Mouse (Mus musculus) cortical plate, adult 2 months (tissue): ENCODE measurements at regions not wholly inside any gene's neighbourhood (a gene's known extent, or its start where the extent isn't known, plus 50 kb on each side); places are given as distances from the start of the nearest gene placed in this dataset.

Source experiments
- H3K27ac ChIP-seq: fragments of 200-500 bp; 2 replicates; pipeline ENCODE4 v1.5.1; 2012; ENCODE audit warnings: low read length, control low read depth, inconsistent platforms; ENCODE audit not compliant: insufficient read depth
- H3K4me1 ChIP-seq: fragments of 200-500 bp; 2 replicates; pipeline ENCODE4 v1.6.1; 2011; ENCODE audit warnings: low read length; ENCODE audit not compliant: control insufficient read depth, insufficient read depth
- H3K4me3 ChIP-seq: fragments of 200-500 bp; 2 replicates; pipeline ENCODE4 v1.5.1; 2011; ENCODE audit warnings: mild to moderate bottlenecking, low read length, control low read depth; ENCODE audit not compliant: insufficient read depth
- CTCF ChIP-seq: fragments of 200-500 bp; IDR thresholded peaks from 2 replicates; pipeline ENCODE4 v1.5.1; 2011; ENCODE audit warnings: mild to moderate bottlenecking, control low read depth, low read length; ENCODE audit not compliant: insufficient read depth; ENCODE audit errors: extremely low read depth
- POLR2A ChIP-seq: fragments of 200-500 bp; IDR thresholded peaks from 2 replicates; pipeline ENCODE4 v1.6.1; 2011; ENCODE audit warnings: mild to moderate bottlenecking, low read length, control low read depth; ENCODE audit not compliant: insufficient read depth; ENCODE audit errors: extremely low read depth

DNA sequence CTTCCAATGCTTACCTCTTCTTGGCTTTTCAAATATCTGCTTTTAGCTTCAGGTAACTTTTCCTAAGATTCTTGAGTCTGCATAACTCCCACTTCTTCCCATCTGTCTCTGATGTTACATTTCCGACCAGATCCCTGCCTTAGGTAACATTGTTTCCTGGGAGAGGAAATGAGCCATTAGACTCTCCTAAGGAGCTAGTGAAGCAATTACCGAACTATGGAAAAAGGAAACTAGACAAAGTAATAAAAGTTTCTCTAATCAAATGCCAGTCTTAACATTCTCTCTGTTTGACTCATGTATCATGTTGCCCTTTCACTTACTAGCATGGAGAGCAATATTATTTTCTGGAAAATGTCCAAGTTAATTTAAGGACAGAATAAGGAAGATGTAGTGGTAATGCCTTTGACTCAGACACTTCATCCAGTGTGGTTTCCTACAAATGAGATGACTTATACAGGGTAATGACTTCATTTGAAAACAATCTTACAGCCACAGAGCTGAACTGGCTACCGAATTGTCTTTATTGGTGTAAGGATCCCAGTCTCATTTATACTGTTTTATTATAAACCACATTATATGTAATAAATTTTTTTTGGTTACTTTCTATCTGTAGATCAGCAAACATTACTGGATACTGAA, 263.8 kb upstream of the Fam84a start:
- Histone ChIP-seq H3K27ac (no peak overlapping the region), H3K4me3 (no peak overlapping the region), H3K4me1 (no peaks in the 10 kb centered on the region)
- TF ChIP-seq POLR2A, result no peak
- TF ChIP-seq CTCF, result no peak

DNA sequence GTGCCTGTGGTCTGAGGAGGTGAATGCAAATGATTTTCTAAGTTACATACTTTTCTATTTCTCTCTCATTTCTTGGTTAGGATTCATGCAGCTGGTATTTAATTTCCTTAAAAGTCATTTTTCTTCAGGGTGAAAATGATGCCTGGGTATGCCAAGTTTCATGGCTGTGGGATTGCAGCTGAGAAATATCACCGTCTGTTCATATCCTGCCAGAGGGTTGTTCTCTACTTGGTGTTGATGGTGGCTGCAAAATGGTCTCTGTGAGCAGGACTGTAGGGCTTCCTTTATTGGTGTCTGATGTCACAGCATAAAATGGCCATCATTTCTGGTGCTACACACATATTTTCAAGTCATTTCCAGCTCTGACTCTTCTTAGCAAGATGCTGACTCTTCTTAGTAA, 259.2 kb upstream of the Fam84a start:
- Histone ChIP-seq H3K4me3 (no peak overlapping the region), H3K4me1 (no peaks in the 10 kb centered on the region), H3K27ac (no peak overlapping the region)
- no peak for TF ChIP-seq POLR2A
- no peak for TF ChIP-seq CTCF

DNA sequence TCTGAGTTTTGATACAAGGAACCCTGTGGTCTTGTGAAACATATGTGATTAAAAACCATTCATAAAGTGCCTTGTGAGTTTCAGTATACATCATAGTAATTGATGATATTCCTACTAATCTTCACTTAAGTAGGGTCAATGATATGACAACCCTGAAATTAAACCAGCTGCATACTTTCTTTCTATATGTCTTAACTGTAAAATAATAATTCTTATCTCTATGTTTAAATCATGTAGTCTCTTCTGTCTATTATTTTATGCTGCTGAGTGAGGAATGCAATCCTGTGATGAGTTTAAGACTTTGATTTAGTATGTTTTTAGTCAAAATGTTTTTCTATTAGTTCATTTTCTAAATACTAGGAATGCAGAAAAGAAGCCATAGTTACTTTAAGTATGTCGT, 253.9 kb upstream of the Fam84a start:
- Histone ChIP-seq H3K4me3 (no peak overlapping the region), H3K27ac (no peak overlapping the region), H3K4me1 (no peaks in the 10 kb centered on the region)
- TF ChIP-seq CTCF, result no peak
- TF ChIP-seq POLR2A, result no peak

DNA sequence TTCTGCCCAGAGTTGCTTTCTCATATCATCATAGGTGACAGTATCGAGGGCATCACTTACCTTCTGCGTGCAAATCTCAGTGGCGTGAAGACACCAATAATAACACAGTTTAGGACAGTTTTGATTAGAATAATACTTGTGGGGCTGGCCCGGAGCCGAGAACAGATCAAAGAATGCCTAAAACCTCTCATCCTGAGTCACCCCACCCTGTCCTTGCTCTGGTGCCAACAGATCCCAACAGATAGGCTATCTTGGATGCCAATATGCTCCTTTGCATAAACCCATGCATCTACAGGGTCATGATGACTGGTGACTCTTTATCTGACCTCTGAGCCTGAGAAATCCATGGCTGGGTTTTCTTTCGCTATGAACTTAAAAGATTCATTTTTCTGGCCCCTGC, 224.4 kb upstream of the Fam84a start:
- Histone ChIP-seq H3K4me3 (no peak overlapping the region), H3K4me1 (no peaks in the 10 kb centered on the region), H3K27ac (no peak overlapping the region)
- TF ChIP-seq POLR2A, result no peak
- no peak for TF ChIP-seq CTCF

DNA sequence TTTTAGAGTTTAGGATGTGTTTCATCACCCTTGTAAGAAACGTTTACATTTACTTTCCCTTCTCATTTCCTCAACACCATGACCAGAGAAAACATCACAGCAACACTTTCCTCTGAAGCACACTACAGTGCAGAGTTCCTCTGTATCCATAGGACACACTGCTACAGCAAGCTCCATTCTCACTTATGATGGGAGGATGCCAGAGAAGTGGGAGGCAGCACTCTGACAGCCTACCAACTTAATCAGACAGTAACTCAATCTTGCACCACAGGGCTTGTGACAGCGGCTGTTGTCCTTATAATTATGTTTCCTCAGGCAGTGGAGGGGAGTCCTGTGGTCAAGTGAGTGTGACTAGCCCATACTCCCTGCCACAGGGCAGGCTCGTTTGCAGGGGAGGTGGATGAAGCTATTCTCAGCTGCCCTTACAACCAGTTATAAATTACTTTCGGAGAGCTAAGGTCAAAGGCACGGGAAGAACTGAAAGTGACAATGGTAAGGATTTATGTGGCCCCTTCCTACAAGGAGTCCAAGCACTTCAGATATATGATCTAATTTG, 186.5 kb upstream of the Fam84a start:
- no peak overlapping the region for H3K27ac ChIP-seq
- H3K4me1 ChIP-seq, result no peaks in the 10 kb centered on the region
- TF ChIP-seq CTCF, result no peak
- no peak for TF ChIP-seq POLR2A
- no peak overlapping the region for H3K4me3 ChIP-seq

DNA sequence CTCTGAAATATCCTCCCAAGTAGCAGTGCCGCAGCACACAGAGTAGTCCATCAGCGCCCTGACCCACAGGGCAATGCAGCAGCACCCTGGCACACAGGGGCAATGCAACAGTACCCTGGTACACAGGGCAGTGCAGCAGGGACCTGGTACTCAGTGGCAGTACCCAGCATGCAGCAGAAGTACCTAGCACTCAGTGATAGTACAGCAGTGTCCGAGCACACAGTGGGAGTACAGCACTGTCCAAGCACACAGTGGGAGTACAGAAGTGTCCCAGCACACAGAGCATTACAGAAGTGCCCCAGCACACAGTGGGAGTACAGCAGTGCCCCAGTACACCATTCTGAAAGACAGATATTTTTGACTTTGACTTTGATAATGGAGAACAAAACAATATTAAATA, 186.0 kb upstream of the Fam84a start:
- H3K4me1 ChIP-seq, result no peaks in the 10 kb centered on the region
- TF ChIP-seq POLR2A, result no peak
- no peak for TF ChIP-seq CTCF
- no peak overlapping the region for H3K4me3 ChIP-seq
- H3K27ac ChIP-seq, result no peak overlapping the region

DNA sequence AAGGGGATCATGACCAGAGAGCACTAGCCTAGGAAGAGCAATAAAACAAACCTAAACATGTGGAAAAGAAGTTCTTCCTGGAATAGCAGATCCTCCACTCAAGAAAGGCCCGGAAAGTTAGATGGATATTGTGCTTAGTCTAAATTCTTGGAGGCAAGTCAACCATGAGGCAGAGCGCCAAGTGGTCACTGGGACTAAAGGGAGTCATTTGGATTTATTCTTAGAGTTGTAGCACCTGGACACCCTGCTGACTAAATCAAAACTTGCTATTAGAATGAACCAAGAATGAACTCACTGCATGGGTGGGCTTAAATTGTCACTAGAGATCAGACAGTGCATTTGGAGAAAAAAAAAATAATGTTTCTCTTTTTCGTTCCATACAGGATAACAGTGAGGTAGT, 166.8 kb upstream of the Fam84a start:
- Histone ChIP-seq H3K4me1 (no peaks in the 10 kb centered on the region; the same call in 1 of the 2 replicates), H3K27ac (no peak overlapping the region), H3K4me3 (no peak overlapping the region)
- no peak for TF ChIP-seq CTCF
- TF ChIP-seq POLR2A, result no peak

DNA sequence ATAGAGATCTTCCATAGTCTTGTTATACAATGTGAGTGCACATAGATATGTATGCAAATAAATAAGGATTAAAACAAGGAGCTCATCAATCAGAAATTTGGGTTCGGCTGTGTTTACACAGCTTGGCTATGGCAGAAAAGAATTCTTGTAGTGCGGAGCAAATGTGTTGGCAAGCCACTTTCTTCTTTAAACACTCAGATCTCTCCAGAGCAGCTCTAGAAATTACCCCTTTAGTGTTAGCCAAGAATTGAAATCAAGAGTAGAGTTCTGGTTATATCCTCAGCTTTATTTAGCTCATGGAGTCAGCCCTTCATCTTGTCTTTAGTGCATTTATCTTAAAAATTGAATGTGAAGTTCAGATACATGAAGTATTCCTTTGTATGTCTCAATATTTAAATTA, 164.5 kb upstream of the Fam84a start:
- no peak overlapping the region for H3K27ac ChIP-seq
- no peak for TF ChIP-seq POLR2A
- TF ChIP-seq CTCF, result no peak
- no peaks in the 10 kb centered on the region; the same call in 1 of the 2 replicates for H3K4me1 ChIP-seq
- H3K4me3 ChIP-seq, result no peak overlapping the region

DNA sequence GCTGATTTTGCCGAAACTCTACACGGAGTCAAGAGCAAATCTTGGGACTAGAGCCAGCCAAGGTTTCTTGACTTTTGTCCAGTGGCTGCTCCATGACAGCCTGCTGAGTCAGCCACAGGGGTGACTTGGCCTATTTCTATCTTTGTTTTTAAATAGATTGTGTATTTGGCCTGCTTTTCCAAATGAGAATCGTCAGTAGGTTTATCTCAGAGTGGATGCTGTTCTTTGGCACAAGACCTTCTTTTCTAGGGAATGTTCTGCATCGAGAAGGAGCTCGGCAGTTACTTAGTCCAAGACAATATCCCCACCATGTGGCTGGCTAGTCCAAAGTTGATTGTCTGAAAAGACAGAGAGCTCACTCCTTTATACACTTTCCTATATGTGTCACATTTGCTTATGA, 163.9 kb upstream of the Fam84a start:
- H3K4me3 ChIP-seq, result no peak overlapping the region
- no peaks in the 10 kb centered on the region; the same call in 1 of the 2 replicates for H3K4me1 ChIP-seq
- no peak overlapping the region for H3K27ac ChIP-seq
- TF ChIP-seq POLR2A, result no peak
- TF ChIP-seq CTCF, result peak; percentile 50

DNA sequence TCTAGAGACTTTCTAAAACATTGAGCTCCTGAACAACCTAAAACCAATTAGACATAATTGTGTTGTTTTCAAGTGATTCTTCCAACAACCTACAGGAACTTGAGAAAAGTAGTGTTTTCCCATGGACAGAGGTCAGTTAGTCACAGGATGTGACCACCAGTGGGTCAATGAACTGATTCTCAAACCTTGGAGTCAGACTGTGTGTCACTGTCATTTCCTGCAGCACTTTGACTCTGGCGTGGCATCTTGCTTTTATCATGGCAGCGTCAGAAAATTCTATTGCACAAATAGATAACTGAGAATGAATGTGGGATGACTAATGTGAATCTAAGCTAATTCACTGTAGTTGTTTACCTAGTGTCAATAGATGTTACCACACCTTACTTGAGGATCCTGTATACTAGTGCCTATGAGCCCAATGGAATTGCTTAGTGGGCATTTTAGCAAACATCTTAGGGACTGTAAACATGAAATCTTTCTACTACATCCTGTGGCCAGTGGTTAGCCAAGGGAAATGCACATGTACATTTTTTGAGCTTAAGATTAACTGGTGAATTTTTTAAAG, 150.6 kb upstream of the Fam84a start:
- H3K4me1 ChIP-seq, result no peaks in the 10 kb centered on the region
- TF ChIP-seq CTCF, result no peak
- no peak for TF ChIP-seq POLR2A
- no peak overlapping the region for H3K4me3 ChIP-seq
- no peak overlapping the region for H3K27ac ChIP-seq
